Mouse (Mus musculus): ENCODE measurements around the gene Tmem100.

- TF ChIP-seq CTCF (conservative IDR thresholded peaks at IDR 0.05; ENCODE audit: insufficient read depth, insufficient read length, low read depth, low read length) (no peak), POLR2A (IDR thresholded peaks at IDR 0.05; ENCODE audit: low read depth, low read length) (no peak)
These were observed 46.5 kb downstream of the Tmem100 start for GRCm38 (mm10) chr11:90076666-90077065.
